Mouse (Mus musculus): ENCODE results near the gene Fgf11.

GRCm38 (mm10) chr11:69758478-69758970 is 43.1 kb downstream of the Fgf11 start, which contains the start of gene Polr2a:
- TF ChIP-seq CTCF (IDR thresholded peaks at IDR 0.05; ENCODE audit: low read depth, low read length) = no peak
- TF ChIP-seq TAL1 (conservative IDR thresholded peaks at IDR 0.05; ENCODE audit: low read depth, low read length) = no peak

All from G1E (cell line).